Mouse (Mus musculus) forebrain, embryonic 15.5 days (tissue): Measurements from ENCODE around the gene Tcte2. TPM values are rescaled to one million over a fixed set of nuclear protein-coding genes. Genes with fewer than 3 reads are reported as not detected.
A peak's percentile ranks its signal among the peaks of the same experiment; 100 is the strongest.
"Not testable (repeated sequence)": the region's sequence is repeated elsewhere in the genome, so short reads cannot be mapped to it uniquely, and the experiment has no call there.

Source experiments
- ATAC-seq: fragments of 200-750 bp; cut with Nextera tagmentation; replicated peaks from 2 replicates; pipeline ENCODE4 v1.8.0; 2017; ENCODE audit warnings: mild to moderate bottlenecking, moderate TSS enrichment, moderate library complexity
- H3K27ac ChIP-seq: fragments of 300-500 bp; sonication (generic); replicated peaks from 2 replicates; pipeline ENCODE4 v1.5.1; 2015; ENCODE audit warnings: mild to moderate bottlenecking, inconsistent platforms
- H3K27me3 ChIP-seq: fragments of 300-500 bp; sonication (generic); 2 replicates; pipeline ENCODE4 v1.6.1; 2015; ENCODE audit warnings: inconsistent platforms
- H3K36me3 ChIP-seq: fragments of 300-500 bp; sonication (generic); 2 replicates; pipeline ENCODE4 v1.6.1; 2015; ENCODE audit warnings: mild to moderate bottlenecking, inconsistent platforms
- H3K4me1 ChIP-seq: fragments of 300-500 bp; sonication (generic); 2 replicates; pipeline ENCODE4 v1.6.1; 2015; ENCODE audit warnings: inconsistent platforms
- H3K4me2 ChIP-seq: fragments of 300-500 bp; sonication (generic); replicated peaks from 2 replicates; pipeline ENCODE4 v1.6.1; 2015; ENCODE audit warnings: mild to moderate bottlenecking, inconsistent platforms
- H3K4me3 ChIP-seq: fragments of 300-500 bp; sonication (generic); 2 replicates; pipeline ENCODE4 v1.5.1; 2015; ENCODE audit warnings: mild to moderate bottlenecking, inconsistent platforms
- H3K9ac ChIP-seq: fragments of 300-500 bp; sonication (generic); replicated peaks from 2 replicates; pipeline ENCODE4 v1.6.1; 2015; ENCODE audit warnings: mild to moderate bottlenecking, inconsistent platforms
- H3K9me3 ChIP-seq: fragments of 300-500 bp; sonication (generic); 2 replicates; pipeline ENCODE4 v1.6.1; 2016; ENCODE audit warnings: inconsistent platforms
- WGBS: fragments of 180-500 bp; shearing (Covaris S2); methylation state at CpG from one replicate; pipeline ENCODE4 v1.1.7; 2015; ENCODE audit warnings: mixed read lengths; 5-methylcytosine and 5-hydroxymethylcytosine counted together
- polyA plus RNA-seq: library from polyadenylated mRNA; unstranded; fragments of >200 nt; fragmentation: Nextera tagmentation; extraction: Ambion mirVana; gene quantifications from 2 replicates; pipeline ENCODE4 v1.2.1, GENCODE M21; 2015

Gene Tcte2
- 23.5 and 27.8 TPM in 2 replicates for polyA plus RNA-seq

- H3K4me3 ChIP-seq: peak within 1 kb of the TSS; percentile 97
- peaks cover 50% of the 10 kb centered on the region for H3K4me1 ChIP-seq
- H3K4me2 ChIP-seq: peak within 1 kb of the TSS; percentile 87
- peak within 1 kb of the TSS; percentile 99 for H3K9ac ChIP-seq
- H3K9me3 ChIP-seq: no peaks in the 10 kb centered on the region
- under 1% methylated on average over 74 of the region's 74 CpGs for WGBS
- H3K36me3 ChIP-seq: no peaks in the 10 kb centered on the region
- H3K27ac ChIP-seq: peak within 1 kb of the TSS; percentile 98
- ATAC-seq: peak; percentile 35
- H3K27me3 ChIP-seq: no peaks in the 10 kb centered on the region
Measured at GRCm38 (mm10) chr17:13761179-13761913, at the start of gene Tcte2. Gene Tcte2, minus strand, starts transcription at chr17:13761825.

- Histone ChIP-seq H3K9me3 (no peaks in the 10 kb centered on the region), H3K9ac (no peak overlapping the region), H3K27ac (no peak overlapping the region), H3K4me1 (no peaks in the 10 kb centered on the region), H3K27me3 (no peaks in the 10 kb centered on the region), H3K4me2 (no peak overlapping the region), H3K36me3 (peaks cover 37% of the 10 kb centered on the region), H3K4me3 (no peak overlapping the region)
- no peak for ATAC-seq
- WGBS: 89% methylated on average over 1 of the region's 1 CpGs
Measured at GRCm38 (mm10) chr17:13806016-13806415, 44.4 kb upstream of the Tcte2 start.

GRCm38 (mm10) chr17:13802836-13803408 lies 41.3 kb upstream of the Tcte2 start:
- no peaks in the 10 kb centered on the region for H3K27me3 ChIP-seq
- no peaks in the 10 kb centered on the region for H3K4me1 ChIP-seq
- H3K36me3 ChIP-seq: peaks cover 18% of the 10 kb centered on the region
- H3K9me3 ChIP-seq: no peaks in the 10 kb centered on the region
- H3K4me2 ChIP-seq: no peak overlapping the region
- H3K27ac ChIP-seq: no peak overlapping the region
- H3K9ac ChIP-seq: no peak overlapping the region
- 82% methylated on average over 2 of the region's 2 CpGs for WGBS
- ATAC-seq: no peak
- no peak overlapping the region for H3K4me3 ChIP-seq

- Histone ChIP-seq H3K4me1 (no peaks in the 10 kb centered on the region), H3K4me3 (no peak overlapping the region), H3K36me3 (no peaks in the 10 kb centered on the region), H3K27me3 (no peaks in the 10 kb centered on the region), H3K9me3 (no peaks in the 10 kb centered on the region), H3K4me2 (no peak overlapping the region), H3K27ac (no peak overlapping the region), H3K9ac (no peak overlapping the region)
- 85% methylated on average over 1 of the region's 1 CpGs for WGBS
- no peak for ATAC-seq
Measured at GRCm38 (mm10) chr17:13797691-13798090, 36.1 kb upstream of the Tcte2 start.

- H3K27ac ChIP-seq, H3K4me2 ChIP-seq, H3K36me3 ChIP-seq, H3K9ac ChIP-seq, H3K27me3 ChIP-seq, ATAC-seq, H3K9me3 ChIP-seq, H3K4me3 ChIP-seq: not testable (repeated sequence)
- 95% methylated on average over 2 of the region's 2 CpGs for WGBS
- peaks cover 12% of the 10 kb centered on the region; the same call in 1 of the 2 replicates for H3K4me1 ChIP-seq
Measured at GRCm38 (mm10) chr17:13790033-13790432, 28.4 kb upstream of the Tcte2 start.

- peaks cover 17% of the 10 kb centered on the region; the same call in 1 of the 2 replicates for H3K4me1 ChIP-seq
- no peak overlapping the region for H3K27ac ChIP-seq
- H3K36me3 ChIP-seq: no peaks in the 10 kb centered on the region
- no peak overlapping the region for H3K4me2 ChIP-seq
- H3K9ac ChIP-seq: no peak overlapping the region
- no peaks in the 10 kb centered on the region for H3K9me3 ChIP-seq
- H3K27me3 ChIP-seq: no peaks in the 10 kb centered on the region
- no peak overlapping the region for H3K4me3 ChIP-seq
- WGBS: 96% methylated on average over 1 of the region's 1 CpGs
- no peak for ATAC-seq
Measured at GRCm38 (mm10) chr17:13783469-13783868, 21.8 kb upstream of the Tcte2 start.

- Histone ChIP-seq H3K9ac (no peak overlapping the region), H3K4me3 (no peak overlapping the region), H3K4me1 (peaks cover 17% of the 10 kb centered on the region; the same call in 1 of the 2 replicates), H3K4me2 (no peak overlapping the region), H3K9me3 (no peaks in the 10 kb centered on the region), H3K36me3 (no peaks in the 10 kb centered on the region), H3K27ac (no peak overlapping the region; the same call in 1 of the 2 replicates), H3K27me3 (no peaks in the 10 kb centered on the region)
- WGBS: 74% methylated on average over 5 of the region's 5 CpGs
- no peak; the same call in 1 of the 2 replicates for ATAC-seq
Measured at GRCm38 (mm10) chr17:13781948-13782347, 20.3 kb upstream of the Tcte2 start.

GRCm38 (mm10) chr17:13778865-13779264 lies 17.2 kb upstream of the Tcte2 start:
- Histone ChIP-seq H3K9me3 (no peaks in the 10 kb centered on the region), H3K9ac (no peak overlapping the region), H3K27me3 (no peaks in the 10 kb centered on the region), H3K4me1 (peaks cover 5% of the 10 kb centered on the region; the same call in 1 of the 2 replicates), H3K4me2 (no peak overlapping the region), H3K36me3 (no peaks in the 10 kb centered on the region), H3K4me3 (no peak overlapping the region), H3K27ac (no peak overlapping the region)
- 98% methylated on average over 1 of the region's 1 CpGs for WGBS
- no peak for ATAC-seq

- Histone ChIP-seq H3K4me2 (no peak overlapping the region), H3K9ac (no peak overlapping the region), H3K36me3 (no peaks in the 10 kb centered on the region), H3K27ac (no peak overlapping the region), H3K9me3 (no peaks in the 10 kb centered on the region), H3K4me3 (no peak overlapping the region), H3K4me1 (peaks cover 5% of the 10 kb centered on the region; the same call in 1 of the 2 replicates), H3K27me3 (no peaks in the 10 kb centered on the region)
- 93% methylated on average over 2 of the region's 2 CpGs for WGBS
- no peak for ATAC-seq
Measured at GRCm38 (mm10) chr17:13777676-13778075, 16.1 kb upstream of the Tcte2 start.

GRCm38 (mm10) chr17:13769256-13769655 lies 7.6 kb upstream of the Tcte2 start:
- no peak for ATAC-seq
- no peaks in the 10 kb centered on the region for H3K36me3 ChIP-seq
- H3K4me2 ChIP-seq: no peak overlapping the region
- H3K27ac ChIP-seq: no peak overlapping the region
- 88% methylated on average over 3 of the region's 3 CpGs for WGBS
- H3K4me1 ChIP-seq: peaks cover 12% of the 10 kb centered on the region
- no peaks in the 10 kb centered on the region for H3K9me3 ChIP-seq
- H3K9ac ChIP-seq: no peak overlapping the region
- no peaks in the 10 kb centered on the region for H3K27me3 ChIP-seq
- no peak overlapping the region for H3K4me3 ChIP-seq

GRCm38 (mm10) chr17:13768531-13768930 lies 6.9 kb upstream of the Tcte2 start:
- Histone ChIP-seq H3K27me3 (no peaks in the 10 kb centered on the region), H3K9ac (no peak overlapping the region), H3K27ac (no peak overlapping the region), H3K36me3 (no peaks in the 10 kb centered on the region), H3K4me2 (no peak overlapping the region), H3K4me1 (peaks cover 18% of the 10 kb centered on the region), H3K4me3 (no peak overlapping the region), H3K9me3 (no peaks in the 10 kb centered on the region)
- ATAC-seq: no peak
- 98% methylated on average over 1 of the region's 1 CpGs for WGBS

- H3K36me3 ChIP-seq, H3K9me3 ChIP-seq, ATAC-seq, H3K27ac ChIP-seq, H3K4me2 ChIP-seq, H3K27me3 ChIP-seq, H3K9ac ChIP-seq, H3K4me3 ChIP-seq: not testable (repeated sequence)
- peaks cover 35% of the 10 kb centered on the region for H3K4me1 ChIP-seq
- 91% methylated on average over 2 of the region's 2 CpGs for WGBS
Measured at GRCm38 (mm10) chr17:13764911-13765310, 3.3 kb upstream of the Tcte2 start.
